Mouse (Mus musculus) heart, adult 9 months (tissue): Measurements from ENCODE around the gene Olfm4.

Experiments
- DNase-seq, 2 experiments: peaks; one replicate each; pipeline ENCODE4 v3.0.0; 2022; ENCODE audit warnings: low spot score in 2 of 2

The Olfm4 gene

DNA sequence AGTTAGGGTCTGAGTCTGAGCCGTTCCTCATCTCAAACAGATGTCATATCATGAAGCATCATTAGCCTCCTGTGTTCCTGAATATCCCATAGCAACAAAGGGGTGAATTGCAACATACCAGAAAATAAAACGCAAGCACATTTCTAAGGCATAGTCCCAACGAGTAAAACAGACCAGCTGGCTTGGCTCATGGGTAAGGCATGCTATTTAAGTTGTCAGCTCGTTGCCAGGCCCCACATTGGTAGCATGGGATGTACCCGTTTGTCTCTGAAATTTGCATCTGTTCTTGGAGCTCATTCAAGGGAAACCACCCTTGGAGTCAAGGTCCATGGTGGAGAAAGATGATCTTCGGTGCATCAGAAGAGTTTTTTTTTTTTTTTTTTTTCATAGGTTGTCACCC, 42.2 kb downstream of the Olfm4 start:
- no peak for DNase-seq

DNA sequence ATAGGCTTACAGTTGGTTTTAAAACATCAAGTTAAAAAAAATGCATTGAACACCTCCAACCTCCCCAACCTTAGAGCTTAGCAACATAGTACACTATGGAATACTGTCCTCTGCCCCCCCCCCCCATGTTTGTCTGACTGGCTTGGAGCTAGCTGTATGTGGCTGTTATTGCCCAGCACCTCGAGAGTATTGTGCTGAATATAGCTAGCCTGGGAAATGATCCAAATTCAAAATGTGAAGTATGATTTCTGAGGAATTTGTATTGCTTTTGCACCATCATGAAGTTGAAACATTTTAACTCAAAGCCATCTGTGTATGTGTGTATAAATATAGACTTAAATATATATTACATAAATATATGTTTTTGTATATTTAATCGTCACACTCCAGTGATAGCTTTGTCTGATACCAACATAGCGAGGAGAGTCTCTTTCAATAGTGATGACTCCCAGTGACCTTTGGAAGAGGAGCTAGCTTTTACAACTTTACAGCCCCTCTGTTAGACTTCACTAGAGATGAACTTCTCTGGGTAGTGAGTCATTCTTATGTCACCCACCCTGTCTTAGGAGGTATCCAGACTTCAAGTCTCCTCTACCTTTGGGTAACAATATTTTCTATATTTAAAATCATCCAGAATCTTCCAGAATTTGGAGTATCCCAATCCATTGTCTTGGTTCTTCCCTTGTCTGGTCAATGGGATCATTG, 45.6 kb downstream of the Olfm4 start:
- DNase-seq = no peak

DNA sequence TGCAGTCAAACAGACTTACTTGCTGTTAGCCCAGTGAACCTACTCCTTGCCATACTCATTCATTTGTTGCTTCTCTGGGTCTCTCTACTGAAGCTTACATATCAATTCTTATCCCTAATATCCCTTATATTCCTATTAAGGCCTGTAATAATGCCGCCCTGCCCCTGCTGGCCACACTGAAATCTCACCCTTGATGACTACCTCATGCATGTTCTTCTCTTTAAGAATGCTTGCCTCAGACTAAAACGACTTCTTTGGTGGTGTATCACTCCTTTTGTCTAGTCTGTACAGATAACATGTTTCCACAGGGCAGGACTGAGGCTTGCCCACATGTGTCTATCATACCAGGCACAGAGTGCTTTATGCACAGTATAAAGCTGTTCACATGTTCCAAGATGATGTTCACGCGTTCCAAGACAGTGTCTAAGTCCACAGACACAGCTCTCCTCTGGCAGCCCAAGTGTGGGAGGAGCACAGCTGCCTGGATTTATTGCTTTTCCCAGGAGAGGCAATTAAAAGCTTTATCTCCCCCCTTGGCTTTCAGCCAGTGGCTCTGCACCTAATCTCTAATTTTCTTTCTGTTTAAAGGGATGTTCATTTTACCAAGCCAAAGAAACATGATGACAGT, 55.9 kb downstream of the Olfm4 start:
- DNase-seq = peak in 1 of 2 experiments; percentile 1

DNA sequence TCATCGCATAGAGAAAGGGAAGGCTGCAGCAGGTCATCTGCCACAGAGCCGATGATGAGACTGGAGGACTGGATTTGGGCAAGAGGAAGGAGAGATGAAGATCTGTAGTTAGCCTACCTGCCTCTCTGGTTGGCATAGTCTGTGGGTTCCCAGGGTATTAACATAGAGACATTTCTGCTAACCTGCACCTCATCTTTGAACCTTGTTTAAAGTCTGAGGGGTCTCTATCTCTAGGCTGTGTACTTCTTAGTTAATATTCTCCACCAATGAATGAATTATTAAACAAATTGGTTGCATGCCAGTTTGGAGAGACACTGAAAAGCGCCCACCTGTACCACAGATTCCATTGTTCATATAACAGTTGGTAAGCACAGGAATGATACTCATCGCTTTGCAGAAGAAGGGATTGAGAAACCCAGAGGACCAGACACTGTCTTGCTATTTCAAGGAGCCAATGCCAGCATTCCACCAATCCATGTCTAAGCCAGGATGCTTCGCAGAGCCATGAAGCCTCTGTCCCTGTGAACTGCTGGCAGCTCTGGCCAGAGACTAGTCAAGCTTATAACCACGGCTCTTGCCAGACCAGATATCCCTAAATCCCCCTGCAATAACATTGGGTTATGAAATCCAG, 62.3 kb downstream of the Olfm4 start:
- no peak for DNase-seq

DNA sequence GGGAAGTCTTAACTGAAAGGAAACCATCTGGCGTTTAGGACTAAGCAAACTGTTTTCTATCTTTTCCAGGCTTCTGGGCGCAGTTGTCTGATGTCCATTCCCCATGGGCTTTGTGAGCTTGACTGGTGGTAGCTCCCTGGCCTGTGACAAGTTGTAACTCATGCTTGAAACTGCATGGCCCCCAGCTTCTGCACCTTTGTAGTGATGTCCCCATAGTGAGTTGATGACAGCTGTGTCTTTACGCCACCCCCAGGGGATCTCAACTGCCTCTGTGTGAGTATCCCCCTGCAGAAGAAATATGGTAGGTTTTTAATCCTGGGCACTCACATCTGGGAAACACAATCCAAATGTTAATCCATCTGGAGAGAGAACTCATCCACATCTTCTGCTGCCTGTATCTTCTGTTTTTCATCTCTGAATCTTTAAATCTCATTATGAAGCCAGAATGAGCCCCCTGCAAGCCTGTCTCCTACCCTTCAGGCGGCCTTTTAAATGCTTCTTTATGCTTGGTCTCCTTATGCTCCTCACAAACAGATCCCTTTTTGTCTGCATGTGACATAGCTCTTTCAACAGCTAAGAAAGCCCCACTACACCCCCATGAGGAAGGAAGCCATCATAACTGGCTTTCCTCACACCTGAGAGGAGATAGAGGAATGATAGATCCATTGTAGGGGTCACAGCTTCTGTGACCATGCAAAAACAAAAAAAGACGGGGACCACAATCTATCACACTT, 63.7 kb downstream of the Olfm4 start:
- no peak for DNase-seq

DNA sequence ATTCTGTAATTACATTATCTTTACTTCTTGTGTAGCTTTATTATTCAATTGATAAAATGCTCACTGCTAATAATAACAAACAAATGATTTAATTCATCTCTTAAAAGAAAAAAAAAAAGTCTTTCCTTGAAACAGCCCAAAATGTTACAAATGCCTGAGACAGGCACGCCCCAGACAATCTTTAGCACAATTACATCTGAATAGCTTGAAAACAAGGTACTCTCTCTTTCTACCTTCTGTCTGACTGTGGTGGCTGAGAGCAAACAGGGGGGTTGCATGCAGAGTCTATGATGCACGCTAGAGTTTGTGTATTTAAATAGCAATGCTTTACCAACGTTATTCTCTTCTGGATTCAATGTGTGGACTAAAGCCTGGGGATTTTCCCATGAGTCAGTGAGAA, 71.8 kb downstream of the Olfm4 start:
- DNase-seq = no peak

DNA sequence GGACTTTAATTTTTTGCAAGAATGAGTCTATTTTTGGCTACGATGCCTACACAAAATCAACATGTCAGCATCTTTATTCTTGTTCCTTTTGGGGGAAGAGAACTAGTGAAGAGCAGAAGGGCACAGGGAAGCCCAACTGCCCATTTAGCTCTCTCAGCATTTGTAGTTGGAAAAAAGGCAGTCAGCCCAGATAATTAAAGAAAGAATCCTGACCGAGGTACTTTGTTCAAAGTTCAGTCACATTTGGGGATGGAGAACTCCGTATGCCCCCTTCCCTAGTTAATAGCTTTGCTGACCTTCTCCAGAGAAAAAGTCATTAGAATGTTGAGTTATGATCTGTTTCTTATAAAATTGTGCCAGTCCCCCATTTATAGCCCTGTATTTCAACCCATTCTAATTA, 77.8 kb downstream of the Olfm4 start:
- no peak for DNase-seq

DNA sequence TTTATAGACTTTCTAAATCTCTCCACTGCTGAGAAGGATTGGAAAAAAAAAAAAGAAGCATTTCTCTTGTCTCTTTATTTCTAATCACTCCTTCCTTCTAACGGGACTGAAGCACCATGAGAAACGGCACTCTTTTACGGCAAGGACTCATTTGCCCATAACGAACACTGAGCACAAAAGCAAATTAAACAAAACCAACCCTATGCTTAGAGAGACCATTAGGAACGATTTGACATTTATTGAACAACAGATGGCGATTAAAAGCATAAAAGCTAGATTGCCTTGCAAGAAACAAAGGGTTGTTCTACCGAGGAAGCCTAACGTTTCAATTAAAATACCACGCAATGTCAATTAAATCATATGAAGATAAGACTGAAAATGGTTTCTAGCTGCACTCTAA, 79.0 kb downstream of the Olfm4 start:
- DNase-seq = no peak

DNA sequence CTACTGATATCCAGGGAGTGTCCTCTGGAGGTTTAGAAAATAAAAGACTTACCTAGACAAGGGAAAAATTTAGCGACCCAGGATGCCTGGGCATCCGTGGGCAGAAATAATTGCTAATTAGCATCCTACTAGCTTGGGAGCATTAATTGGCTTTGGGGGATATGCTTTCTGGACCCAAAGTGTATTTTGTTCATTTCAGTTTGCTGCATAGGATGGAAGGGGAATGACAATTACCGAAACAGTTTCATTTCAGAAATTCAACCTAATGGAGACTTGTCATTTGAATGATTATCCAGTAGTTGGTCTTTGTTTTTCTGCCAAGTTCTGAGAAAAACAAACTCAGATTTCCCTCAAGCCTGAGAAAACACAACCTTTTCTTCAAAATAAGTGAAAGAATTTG, 86.7 kb downstream of the Olfm4 start:
- DNase-seq = no peak
